Mouse (Mus musculus) heart, embryonic 16.5 days (tissue): Measurements from ENCODE around the gene Ttc39a. TPM values are rescaled to one million over a fixed set of nuclear protein-coding genes. Genes with fewer than 3 reads are reported as not detected.
A peak's percentile ranks its signal among the peaks of the same experiment; 100 is the strongest.

Source experiments
- ATAC-seq: fragments of 200-750 bp; cut with Nextera tagmentation; replicated peaks from 2 replicates; pipeline ENCODE4 v1.8.0; 2017; ENCODE audit warnings: moderate number of reproducible peaks; ENCODE audit not compliant: insufficient read depth, low FRiP score; ENCODE audit errors: extremely low read depth
- H3K27ac ChIP-seq: fragments of 300-500 bp; sonication (generic); 2 replicates; pipeline ENCODE4 v1.5.1; 2014; ENCODE audit warnings: mild to moderate bottlenecking, low read length, control low read depth, moderate library complexity
- H3K27me3 ChIP-seq: fragments of 300-500 bp; sonication (generic); 2 replicates; pipeline ENCODE4 v1.6.1; 2014; ENCODE audit warnings: low read length, mixed read lengths; ENCODE audit not compliant: control insufficient read depth, insufficient read depth
- H3K36me3 ChIP-seq: fragments of 300-500 bp; sonication (generic); 2 replicates; pipeline ENCODE4 v1.6.1; 2014; ENCODE audit not compliant: control insufficient read depth, insufficient read depth
- H3K4me1 ChIP-seq: fragments of 300-500 bp; sonication (generic); 2 replicates; pipeline ENCODE4 v1.6.1; 2014; ENCODE audit warnings: low read length, mixed read lengths; ENCODE audit not compliant: control insufficient read depth, insufficient read depth
- H3K4me2 ChIP-seq: fragments of 300-500 bp; sonication (generic); 2 replicates; pipeline ENCODE4 v1.6.1; 2014; ENCODE audit warnings: low read depth, mild to moderate bottlenecking, control low read depth, low read length
- H3K4me3 ChIP-seq: fragments of 300-500 bp; sonication (generic); 2 replicates; pipeline ENCODE4 v1.5.1; 2014; ENCODE audit warnings: mild to moderate bottlenecking, control low read depth, low read length
- H3K9ac ChIP-seq: fragments of 300-500 bp; sonication (generic); 2 replicates; pipeline ENCODE4 v1.6.1; 2014; ENCODE audit warnings: low read length, control low read depth
- H3K9me3 ChIP-seq: fragments of 300-500 bp; sonication (generic); replicated peaks from 2 replicates; pipeline ENCODE4 v1.6.1; 2016; ENCODE audit warnings: low read length; ENCODE audit not compliant: control insufficient read depth
- WGBS: fragments of 180-500 bp; shearing (Covaris S2); extraction: QIAGEN DNeasy Blood & Tissue Kit; methylation state at CpG from one replicate; pipeline ENCODE4 v1.1.7; 2014; 5-methylcytosine and 5-hydroxymethylcytosine counted together
- polyA plus RNA-seq: library from polyadenylated mRNA; unstranded; fragments of >200 nt; fragmentation: Nextera tagmentation; extraction: Ambion mirVana; gene quantifications from 2 replicates; pipeline ENCODE4 v1.2.1, GENCODE M21; 2015

Gene Ttc39a
- polyA plus RNA-seq, 1 experiment from 2014 or later, result 7.7 TPM

GRCm38 (mm10) chr4:109430250-109430649 lies 23.8 kb downstream of the Ttc39a start:
- Histone ChIP-seq H3K27me3 (no peaks in the 10 kb centered on the region), H3K4me2 (no peak overlapping the region), H3K4me1 (peaks cover 17% of the 10 kb centered on the region), H3K4me3 (no peak overlapping the region), H3K36me3 (no peaks in the 10 kb centered on the region), H3K27ac (no peak overlapping the region), H3K9ac (no peak overlapping the region), H3K9me3 (no peaks in the 10 kb centered on the region)
- no peak for ATAC-seq
- 91% methylated on average over 7 of the region's 7 CpGs for WGBS

- ATAC-seq, result peak; percentile 38; the same call in 1 of the 2 replicates
- H3K27me3 ChIP-seq, result no peaks in the 10 kb centered on the region
- H3K36me3 ChIP-seq, result no peaks in the 10 kb centered on the region
- H3K27ac ChIP-seq, result no peak overlapping the region
- H3K4me2 ChIP-seq, result no peak overlapping the region
- no peak overlapping the region for H3K4me3 ChIP-seq
- peaks cover 17% of the 10 kb centered on the region for H3K4me1 ChIP-seq
- H3K9me3 ChIP-seq, result no peaks in the 10 kb centered on the region
- H3K9ac ChIP-seq, result no peak overlapping the region
- 34% methylated on average over 13 of the region's 13 CpGs for WGBS
These were observed 24.4 kb downstream of the Ttc39a start for GRCm38 (mm10) chr4:109430854-109431253.

- no peaks in the 10 kb centered on the region for H3K36me3 ChIP-seq
- no peaks in the 10 kb centered on the region for H3K27me3 ChIP-seq
- H3K4me1 ChIP-seq, result peaks cover 17% of the 10 kb centered on the region
- no peak overlapping the region for H3K9ac ChIP-seq
- 70% methylated on average over 16 of the region's 16 CpGs for WGBS
- peak overlapping the region; percentile 43; the same call in 1 of the 2 replicates for H3K27ac ChIP-seq
- H3K4me3 ChIP-seq, result no peak overlapping the region
- ATAC-seq, result no peak; the same call in 1 of the 2 replicates
- no peaks in the 10 kb centered on the region for H3K9me3 ChIP-seq
- no peak overlapping the region for H3K4me2 ChIP-seq
These were observed 26.4 kb downstream of the Ttc39a start for GRCm38 (mm10) chr4:109432668-109433375.

GRCm38 (mm10) chr4:109433641-109434040 lies 27.2 kb downstream of the Ttc39a start:
- Histone ChIP-seq H3K4me3 (no peak overlapping the region), H3K4me2 (no peak overlapping the region), H3K36me3 (no peaks in the 10 kb centered on the region), H3K4me1 (peaks cover 17% of the 10 kb centered on the region), H3K27me3 (no peaks in the 10 kb centered on the region), H3K27ac (peak overlapping the region; percentile 43; the same call in 1 of the 2 replicates), H3K9ac (no peak overlapping the region), H3K9me3 (no peaks in the 10 kb centered on the region)
- ATAC-seq, result peak; percentile 57
- 41% methylated on average over 6 of the region's 6 CpGs for WGBS

GRCm38 (mm10) chr4:109434256-109434655 lies 27.8 kb downstream of the Ttc39a start:
- ATAC-seq, result no peak
- H3K27ac ChIP-seq, result no peak overlapping the region
- H3K36me3 ChIP-seq, result no peaks in the 10 kb centered on the region
- 70% methylated on average over 1 of the region's 1 CpGs for WGBS
- H3K4me2 ChIP-seq, result no peak overlapping the region
- no peaks in the 10 kb centered on the region for H3K27me3 ChIP-seq
- H3K9me3 ChIP-seq, result no peaks in the 10 kb centered on the region
- H3K4me1 ChIP-seq, result peaks cover 17% of the 10 kb centered on the region
- H3K4me3 ChIP-seq, result no peak overlapping the region
- no peak overlapping the region for H3K9ac ChIP-seq

GRCm38 (mm10) chr4:109437913-109438878 lies 31.8 kb downstream of the Ttc39a start:
- 0 out of 2 replicates have a peak, but pooled peaks have one; percentile 39 for ATAC-seq
- H3K36me3 ChIP-seq, result no peaks in the 10 kb centered on the region
- no peak overlapping the region for H3K27ac ChIP-seq
- no peak overlapping the region for H3K4me3 ChIP-seq
- peaks cover 17% of the 10 kb centered on the region for H3K4me1 ChIP-seq
- WGBS, result 59% methylated on average over 9 of the region's 9 CpGs
- H3K9me3 ChIP-seq, result no peaks in the 10 kb centered on the region
- H3K9ac ChIP-seq, result no peak overlapping the region
- no peak overlapping the region for H3K4me2 ChIP-seq
- no peaks in the 10 kb centered on the region for H3K27me3 ChIP-seq

GRCm38 (mm10) chr4:109439101-109439500 lies 32.7 kb downstream of the Ttc39a start:
- Histone ChIP-seq H3K36me3 (no peaks in the 10 kb centered on the region), H3K4me3 (no peak overlapping the region), H3K27ac (no peak overlapping the region), H3K27me3 (no peaks in the 10 kb centered on the region), H3K9me3 (no peaks in the 10 kb centered on the region), H3K4me1 (peaks cover 16% of the 10 kb centered on the region), H3K4me2 (no peak overlapping the region), H3K9ac (no peak overlapping the region)
- no peak for ATAC-seq
- WGBS, result 75% methylated on average over 8 of the region's 8 CpGs

- Histone ChIP-seq H3K4me2 (no peak overlapping the region), H3K4me1 (peaks cover 20% of the 10 kb centered on the region), H3K9ac (no peak overlapping the region), H3K9me3 (no peaks in the 10 kb centered on the region), H3K36me3 (no peaks in the 10 kb centered on the region), H3K27ac (no peak overlapping the region), H3K27me3 (no peaks in the 10 kb centered on the region), H3K4me3 (no peak overlapping the region)
- WGBS, result 50% methylated on average over 3 of the region's 3 CpGs
- ATAC-seq, result no peak
These were observed 33.4 kb downstream of the Ttc39a start for GRCm38 (mm10) chr4:109439825-109440248.

GRCm38 (mm10) chr4:109440381-109440780 lies 34.0 kb downstream of the Ttc39a start:
- Histone ChIP-seq H3K9ac (no peak overlapping the region), H3K9me3 (no peaks in the 10 kb centered on the region), H3K27ac (no peak overlapping the region), H3K4me2 (no peak overlapping the region), H3K4me1 (peaks cover 25% of the 10 kb centered on the region), H3K36me3 (no peaks in the 10 kb centered on the region), H3K27me3 (no peaks in the 10 kb centered on the region), H3K4me3 (no peak overlapping the region)
- ATAC-seq, result no peak
- 93% methylated on average over 5 of the region's 5 CpGs for WGBS
